In genomic region chr7:134471286-134471685, GRCm38 (mm10) we compare ENCODE assay signal across 9 mouse cellular contexts.
DNase-seq lines count a peak whose midpoint lies in the region; ATAC-seq and TF ChIP-seq lines count a peak whose summit lies in the region.
"Had no signal": no experiment of that assay in that cellular context is flagged by ENCODE, and none has a peak within 500 bp of the region (broad histone marks: within the 10 kb centered on the region; RNA-seq: fewer than 3 reads in every experiment).

No protein-coding gene starts in this region.

- ATAC-seq in heart, postnatal 0 days (ENCODE audit: insufficient read depth, low read depth), result no peak
- no peak for ATAC-seq in hindbrain, postnatal 0 days

- H3K27me3 ChIP-seq in heart, postnatal 0 days (ENCODE audit: control insufficient read depth, insufficient read depth, low read length), result no peaks in the 10 kb centered on the region
- H3K27me3 ChIP-seq in heart, embryonic 10.5 days (ENCODE audit: insufficient read depth, poor library complexity, severe bottlenecking), result no peaks in the 10 kb centered on the region
- H3K27me3 ChIP-seq in hindbrain, postnatal 0 days (ENCODE audit: insufficient read depth, low read length), result no peaks in the 10 kb centered on the region
- H3K27me3 ChIP-seq: limb, embryonic 15.5 days had no signal

- 20% methylated on average over 2 of the region's 2 CpGs for WGBS in heart, postnatal 0 days
- 22% methylated on average over 2 of the region's 2 CpGs for WGBS in heart, embryonic 10.5 days
- WGBS in hindbrain, postnatal 0 days, result 34% methylated on average over 2 of the region's 2 CpGs

- no peaks in the 10 kb centered on the region for H3K36me3 ChIP-seq in heart, postnatal 0 days (replicated peaks; ENCODE audit: control insufficient read depth, insufficient read depth, low read length)
- H3K36me3 ChIP-seq in heart, embryonic 10.5 days, result no peaks in the 10 kb centered on the region
- no peaks in the 10 kb centered on the region for H3K36me3 ChIP-seq in hindbrain, postnatal 0 days (ENCODE audit: insufficient read depth, low read length)
- H3K36me3 ChIP-seq: limb, embryonic 15.5 days had no signal

- no peak for DNase-seq in heart, postnatal 0 days (ENCODE audit: low spot score)
- DNase-seq in heart, embryonic 10.5 days (ENCODE audit: low spot score), result no peak
- peak; percentile 51 for DNase-seq in thymus, postnatal 4 days
- no peak for DNase-seq in thymus, postnatal 25 days
- peak; percentile 71 for DNase-seq in hindbrain, postnatal 0 days (ENCODE audit: low spot score)
- DNase-seq in retina, embryonic 14.5 days (ENCODE audit: low spot score), result peak; percentile 67
- no peak for DNase-seq in thymus, postnatal 0 days (ENCODE audit: low spot score)
- DNase-seq in urinary bladder, postnatal 36 days (ENCODE audit: low spot score in 2 of 2), result no peak

- no peaks in the 10 kb centered on the region for H3K9me3 ChIP-seq in heart, postnatal 0 days (replicated peaks; ENCODE audit: control insufficient read depth, low read length)
- no peaks in the 10 kb centered on the region for H3K9me3 ChIP-seq in heart, embryonic 10.5 days
- no peaks in the 10 kb centered on the region for H3K9me3 ChIP-seq in hindbrain, postnatal 0 days (ENCODE audit: low read length)
- H3K9me3 ChIP-seq: limb, embryonic 15.5 days had no signal

- H3K4me2 ChIP-seq in heart, postnatal 0 days (ENCODE audit: low read depth, low read length), result no peak overlapping the region
- no peak overlapping the region for H3K4me2 ChIP-seq in hindbrain, postnatal 0 days (ENCODE audit: low read depth, low read length)
- H3K4me2 ChIP-seq: limb, embryonic 15.5 days had no signal

- peak; percentile 47 for TF ChIP-seq CTCF in heart, postnatal 0 days (IDR thresholded peaks at IDR 0.05; ENCODE audit: low read depth)
- peak; percentile 63 for TF ChIP-seq CTCF in hindbrain, postnatal 0 days (IDR thresholded peaks at IDR 0.05; ENCODE audit: low read depth)

- H3K9ac ChIP-seq in heart, postnatal 0 days (replicated peaks; ENCODE audit: low read depth, low read length), result no peak overlapping the region
- H3K9ac ChIP-seq in hindbrain, postnatal 0 days (replicated peaks; ENCODE audit: low read length), result no peak overlapping the region
- H3K9ac ChIP-seq: limb, embryonic 15.5 days had no signal

- H3K4me3 ChIP-seq in heart, postnatal 0 days (ENCODE audit: low read depth, low read length), result no peak overlapping the region
- H3K4me3 ChIP-seq in heart, embryonic 10.5 days, result no peak overlapping the region
- H3K4me3 ChIP-seq in hindbrain, postnatal 0 days (ENCODE audit: low read length), result no peak overlapping the region
- H3K4me3 ChIP-seq: limb, embryonic 15.5 days had no signal

- no peak for TF ChIP-seq EP300 in heart, postnatal 0 days (IDR thresholded peaks at IDR 0.05; ENCODE audit: low read depth)

- H3K4me1 ChIP-seq in heart, postnatal 0 days (ENCODE audit: control insufficient read depth, insufficient read depth), result no peaks in the 10 kb centered on the region
- no peaks in the 10 kb centered on the region for H3K4me1 ChIP-seq in heart, embryonic 10.5 days
- H3K4me1 ChIP-seq in hindbrain, postnatal 0 days (ENCODE audit: insufficient read depth, low read length), result no peaks in the 10 kb centered on the region
- H3K4me1 ChIP-seq: limb, embryonic 15.5 days had no signal

- H3K27ac ChIP-seq in heart, postnatal 0 days (ENCODE audit: low read depth), result no peak overlapping the region
- H3K27ac ChIP-seq in heart, embryonic 10.5 days, result no peak overlapping the region
- H3K27ac ChIP-seq in hindbrain, postnatal 0 days, result no peak overlapping the region
- H3K27ac ChIP-seq: limb, embryonic 15.5 days had no signal

Comparison
In these comparisons a context has a peak if more than half of its experiments do, and no peak if none do; other contexts are left out.
1. DNase-seq: peak in thymus, postnatal 4 days (single experiment), hindbrain, postnatal 0 days (single experiment) and retina, embryonic 14.5 days (single experiment); none in heart, postnatal 0 days (single experiment), heart, embryonic 10.5 days (single experiment), thymus, postnatal 25 days (single experiment), thymus, postnatal 0 days (single experiment) and urinary bladder, postnatal 36 days (0 of 2).